Mouse (Mus musculus): Measurements from ENCODE around the gene Flii.
A peak's percentile ranks its signal among the peaks of the same experiment; 100 is the strongest.

Gene Flii

DNA sequence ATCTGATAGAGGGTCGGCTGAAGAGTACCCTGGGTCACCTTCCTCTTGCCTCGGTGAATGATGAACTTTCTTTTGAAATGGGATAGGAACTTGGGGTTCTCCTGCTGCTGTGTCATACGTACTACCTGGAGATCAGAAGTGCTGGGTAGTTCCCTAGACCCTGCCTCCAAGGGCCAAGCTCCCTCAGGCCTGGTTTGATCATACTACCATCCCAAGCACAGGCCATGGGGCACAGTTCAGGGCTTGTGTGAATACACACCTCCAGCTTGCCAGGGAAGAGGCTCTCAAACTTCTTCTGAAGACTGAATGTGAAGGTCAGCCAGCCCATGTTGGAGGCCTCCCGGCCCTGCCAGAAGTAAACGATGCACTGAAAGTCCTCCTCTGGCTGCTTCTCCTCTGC lies 11.2 kb downstream of the Flii start:
- no peak for DNase-seq (ENCODE audit: low spot score)

- DNase-seq (ENCODE audit: low spot score), result no peak
These were observed 14.3 kb downstream of the Flii start for GRCm38 (mm10) chr11:60712639-60713255.

- no peak for DNase-seq (ENCODE audit: low spot score)
These were observed 15.0 kb downstream of the Flii start for GRCm38 (mm10) chr11:60712040-60712439.

- no peak for DNase-seq (ENCODE audit: low spot score)
These were observed 15.8 kb downstream of the Flii start for GRCm38 (mm10) chr11:60711218-60711617.

- DNase-seq (ENCODE audit: low spot score), result no peak
These were observed 17.3 kb downstream of the Flii start for GRCm38 (mm10) chr11:60709481-60710465.

DNA sequence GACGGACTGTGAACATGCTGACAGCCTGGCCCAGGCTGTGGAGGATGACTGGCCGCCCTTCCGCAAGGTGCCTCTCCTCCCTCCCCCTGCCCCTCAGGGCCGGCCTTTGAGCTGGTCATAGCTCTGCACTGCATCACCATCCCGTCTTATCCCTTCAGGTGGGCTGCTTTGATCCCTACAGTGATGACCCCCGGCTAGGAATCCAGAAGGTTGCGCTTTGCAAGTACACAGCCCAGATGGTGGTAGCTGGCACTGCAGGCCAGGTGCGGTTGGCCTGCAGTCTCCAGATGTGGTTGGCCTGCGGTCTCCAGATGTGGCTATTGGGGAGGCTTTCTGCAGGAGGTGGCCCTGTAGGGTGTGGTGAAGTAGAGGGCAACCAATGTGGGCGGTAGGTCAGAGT lies 18.4 kb downstream of the Flii start:
- DNase-seq (ENCODE audit: low spot score), result no peak

- no peak for DNase-seq (ENCODE audit: low spot score)
These were observed 19.4 kb downstream of the Flii start for GRCm38 (mm10) chr11:60707672-60708071.

GRCm38 (mm10) chr11:60706696-60707480 lies 20.2 kb downstream of the Flii start:
- DNase-seq (ENCODE audit: low spot score), result no peak

GRCm38 (mm10) chr11:60706076-60706475 lies 21.0 kb downstream of the Flii start:
- no peak for DNase-seq (ENCODE audit: low spot score)

DNA sequence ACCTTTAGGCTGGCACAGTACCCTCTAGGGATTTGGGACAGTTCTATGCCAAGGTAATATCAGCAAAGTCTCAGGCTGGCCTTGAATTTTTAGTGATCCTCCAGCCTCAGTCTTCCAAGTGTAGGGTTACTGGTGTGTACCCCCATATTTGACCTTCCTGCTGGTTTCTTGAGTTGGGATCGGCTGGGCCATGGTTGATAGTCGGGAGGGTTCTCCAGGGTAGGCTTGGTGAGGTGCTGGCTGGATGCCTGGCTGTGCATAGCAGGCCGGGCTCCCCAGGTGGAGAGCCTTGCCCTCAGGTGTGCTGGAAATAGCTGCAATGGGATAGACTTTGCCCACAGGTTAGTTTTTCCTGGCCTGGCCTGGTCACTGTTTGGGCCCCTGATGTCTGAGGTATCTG lies 21.8 kb downstream of the Flii start:
- DNase-seq (ENCODE audit: low spot score), result no peak

DNA sequence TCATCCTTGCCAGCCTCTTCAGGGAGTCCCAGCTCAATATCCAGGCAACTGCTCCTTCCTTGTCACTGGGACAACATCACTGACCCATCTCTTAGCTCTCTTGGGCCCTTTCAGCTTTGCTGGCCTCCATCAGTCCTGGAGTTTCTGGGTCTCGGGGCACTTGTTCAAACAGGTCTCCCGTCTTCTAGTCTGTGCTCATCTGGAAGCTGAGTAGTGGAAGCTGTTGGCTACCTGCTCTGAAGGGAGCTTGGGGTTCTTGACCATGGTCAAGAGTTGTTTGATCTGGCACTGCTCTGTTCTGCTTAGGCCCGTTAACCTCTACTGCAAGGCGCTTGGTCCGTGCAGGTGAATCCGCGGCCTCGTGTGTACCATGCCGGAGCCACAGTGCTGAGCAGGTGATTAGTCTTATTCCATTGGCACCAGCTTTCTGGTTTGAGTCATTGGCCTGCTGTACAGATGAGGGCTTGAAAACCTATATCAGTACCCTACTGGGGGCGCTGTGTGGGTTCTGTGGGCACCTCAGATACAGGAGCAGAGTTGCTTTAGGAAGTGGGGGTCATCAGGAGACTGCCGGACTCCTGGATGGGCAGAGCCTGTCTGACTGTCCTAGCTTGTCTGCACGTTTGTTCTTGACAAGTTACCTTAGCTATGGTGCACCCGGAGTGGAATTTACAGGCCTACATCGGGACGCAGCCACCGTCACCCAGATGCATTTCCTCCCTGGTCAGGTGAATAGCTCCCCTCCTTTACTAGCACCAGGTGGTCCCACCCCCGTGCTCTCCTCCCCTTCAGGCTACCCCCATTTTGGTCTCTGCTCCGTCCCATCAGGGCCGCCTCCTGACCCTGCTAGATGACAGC lies 22.8 kb downstream of the Flii start:
- DNase-seq (ENCODE audit: low spot score), result no peak

DNA sequence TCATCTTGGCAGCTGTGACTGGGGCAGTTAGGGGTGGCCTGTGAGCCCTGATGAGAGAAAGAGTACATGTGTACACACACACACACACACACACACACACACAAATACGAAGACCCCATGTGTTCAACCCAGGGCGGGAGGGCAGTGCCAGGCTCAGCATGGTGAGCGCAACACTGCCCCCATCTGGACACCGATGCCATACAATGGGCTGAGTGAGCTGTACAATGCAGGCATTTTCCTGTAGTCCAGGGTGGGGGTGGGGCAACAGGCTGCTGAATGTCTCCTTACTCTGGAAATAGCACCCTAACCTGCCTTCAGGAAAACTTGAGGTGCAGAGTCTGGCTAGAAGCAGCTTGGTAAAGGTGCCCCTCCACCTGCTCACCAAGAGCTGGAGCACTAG lies 23.9 kb downstream of the Flii start:
- DNase-seq (ENCODE audit: low spot score), result peak; percentile 42

DNA sequence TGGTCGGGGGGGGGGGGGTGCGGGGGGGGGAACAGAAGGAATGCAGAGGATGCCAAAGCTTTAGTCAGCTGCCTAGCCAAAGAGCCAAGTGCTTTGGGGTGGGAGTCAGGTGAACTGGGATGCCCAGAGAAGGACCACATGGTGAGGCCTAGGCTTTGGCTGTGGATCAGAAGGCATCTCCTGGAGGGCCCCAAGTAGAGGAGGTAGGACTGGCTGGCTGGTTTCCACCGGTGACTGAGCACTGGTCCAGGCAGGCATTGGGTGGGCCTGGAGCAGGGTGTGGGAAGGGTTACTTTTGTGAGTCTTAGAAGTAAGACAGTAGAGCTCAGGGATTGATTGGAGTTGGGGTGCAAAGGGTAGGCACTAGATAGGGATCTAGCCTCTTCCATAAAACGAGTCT lies 25.5 kb downstream of the Flii start:
- DNase-seq (ENCODE audit: low spot score), result no peak

DNA sequence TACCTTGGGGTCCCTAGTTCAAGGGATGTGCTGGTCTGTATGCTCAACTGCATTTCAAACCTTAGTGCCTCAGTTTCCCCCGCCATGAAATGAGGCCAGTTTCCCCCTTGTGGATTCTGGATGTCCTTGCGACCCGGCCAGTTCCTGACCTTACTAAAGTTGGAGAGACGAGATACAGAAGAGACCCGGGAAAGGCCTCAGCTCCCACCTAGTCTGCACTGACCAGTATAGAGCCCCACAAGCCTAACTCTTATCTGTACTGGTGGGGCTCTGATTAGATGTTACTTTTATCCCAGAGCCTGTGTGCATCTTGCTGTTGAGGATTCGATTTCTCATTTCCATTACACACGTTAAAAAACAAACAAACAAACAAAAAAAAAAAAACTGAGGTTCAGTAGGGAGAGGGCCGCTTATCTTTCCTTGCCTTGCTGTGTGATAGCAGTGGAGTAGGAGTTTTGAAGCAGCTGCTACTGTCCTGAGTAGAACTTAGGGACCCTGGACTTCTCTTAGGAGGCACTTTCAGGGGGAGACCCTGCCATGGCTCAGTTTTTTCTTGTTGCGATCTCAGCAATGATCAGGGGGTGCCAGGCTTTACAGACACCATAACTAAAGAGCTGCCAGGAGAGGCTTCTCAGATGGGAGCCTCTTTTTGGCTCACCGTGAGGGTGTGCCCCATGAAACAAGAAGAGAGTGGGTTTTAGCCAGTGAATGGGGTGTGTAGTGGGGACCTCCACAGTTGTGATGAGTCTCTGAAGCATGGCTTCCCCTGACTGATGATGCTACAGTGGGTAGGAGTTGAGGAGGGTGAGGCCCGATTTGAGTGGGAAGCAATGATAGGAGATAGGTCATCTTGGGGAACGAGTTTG lies 26.5 kb downstream of the Flii start:
- DNase-seq (ENCODE audit: low spot score), result no peak

- peak; percentile 78 for DNase-seq (ENCODE audit: low spot score)
These were observed 27.5 kb downstream of the Flii start, which contains the start of gene Llgl1 for GRCm38 (mm10) chr11:60699524-60700075. Gene Llgl1, plus strand, starts transcription at chr11:60699723.

GRCm38 (mm10) chr11:60698806-60699523 lies 28.1 kb downstream of the Flii start:
- DNase-seq (ENCODE audit: low spot score), result no peak

- DNase-seq (ENCODE audit: low spot score), result no peak
These were observed 29.5 kb downstream of the Flii start for GRCm38 (mm10) chr11:60697561-60697960.

- DNase-seq (ENCODE audit: low spot score), result no peak
These were observed 30.9 kb downstream of the Flii start for GRCm38 (mm10) chr11:60696165-60696564.
